Mouse (Mus musculus) limb, embryonic 10.5 days (tissue): ENCODE measurements around the gene Ccer2. TPM values are rescaled to one million over a fixed set of nuclear protein-coding genes. Genes with fewer than 3 reads are reported as not detected.
A peak's percentile ranks its signal among the peaks of the same experiment; 100 is the strongest.

Experiments
- DNase-seq: peaks from one replicate; pipeline ENCODE4 v3.0.0-alpha.2; 2017; ENCODE audit warnings: low spot score
- H3K27ac ChIP-seq: fragments of 300-500 bp; sonication (generic); 2 replicates; pipeline ENCODE4 v1.5.1; 2016; ENCODE audit warnings: mild to moderate bottlenecking
- H3K27me3 ChIP-seq: fragments of 300-500 bp; sonication (generic); 2 replicates; pipeline ENCODE4 v1.6.1; 2016; ENCODE audit warnings: low read depth, mild to moderate bottlenecking; ENCODE audit not compliant: poor library complexity, severe bottlenecking
- H3K36me3 ChIP-seq: fragments of 300-500 bp; sonication (generic); 2 replicates; pipeline ENCODE4 v1.6.1; 2016; ENCODE audit warnings: mild to moderate bottlenecking, moderate library complexity
- H3K4me1 ChIP-seq: fragments of 300-500 bp; sonication (generic); 2 replicates; pipeline ENCODE4 v1.6.1; 2016
- H3K4me3 ChIP-seq: fragments of 300-500 bp; sonication (generic); 2 replicates; pipeline ENCODE4 v1.5.1; 2016; ENCODE audit warnings: mild to moderate bottlenecking, moderate library complexity
- H3K9me3 ChIP-seq: fragments of 300-500 bp; sonication (generic); replicated peaks from 2 replicates; pipeline ENCODE4 v1.6.1; 2016; ENCODE audit warnings: mild to moderate bottlenecking
- WGBS: fragments of 180-500 bp; shearing (Covaris S2); methylation state at CpG from one replicate; pipeline ENCODE4 v1.1.7; 2016; 5-methylcytosine and 5-hydroxymethylcytosine counted together
- polyA plus RNA-seq: library from polyadenylated mRNA; unstranded; fragments of >200 nt; fragmentation: Nextera tagmentation; extraction: Ambion mirVana; gene quantifications from 2 replicates; pipeline ENCODE4 v1.2.1, GENCODE M21; 2016

The Ccer2 gene
- polyA plus RNA-seq, 1 experiment from 2014 or later, result not detected

- Histone ChIP-seq H3K9me3 (no peaks in the 10 kb centered on the region; the same call in 1 of the 2 replicates), H3K4me1 (peaks cover 7% of the 10 kb centered on the region), H3K27me3 (peaks cover 18% of the 10 kb centered on the region; the same call in 1 of the 2 replicates), H3K36me3 (peaks cover 26% of the 10 kb centered on the region), H3K27ac (no peak overlapping the region), H3K4me3 (no peak overlapping the region)
- 58% methylated on average over 10 of the region's 10 CpGs for WGBS
- DNase-seq, result no peak
Measured at GRCm38 (mm10) chr7:28727649-28728340, 28.2 kb upstream of the Ccer2 start.

GRCm38 (mm10) chr7:28732341-28733142 lies 23.4 kb upstream of the Ccer2 start:
- Histone ChIP-seq H3K27ac (peak overlapping the region; percentile 82), H3K27me3 (peaks cover 18% of the 10 kb centered on the region; the same call in 1 of the 2 replicates), H3K4me3 (peak overlapping the region; percentile 60), H3K9me3 (no peaks in the 10 kb centered on the region), H3K4me1 (peaks cover 17% of the 10 kb centered on the region), H3K36me3 (peaks cover 36% of the 10 kb centered on the region)
- peak; percentile 87 for DNase-seq
- WGBS, result 3% methylated on average over 58 of the region's 58 CpGs

GRCm38 (mm10) chr7:28733211-28733610 lies 22.8 kb upstream of the Ccer2 start:
- no peak for DNase-seq
- Histone ChIP-seq H3K27me3 (peaks cover 18% of the 10 kb centered on the region; the same call in 1 of the 2 replicates), H3K9me3 (no peaks in the 10 kb centered on the region), H3K4me1 (peaks cover 17% of the 10 kb centered on the region), H3K27ac (peak overlapping the region; percentile 82), H3K36me3 (peaks cover 42% of the 10 kb centered on the region), H3K4me3 (peak overlapping the region; percentile 60)
- 11% methylated on average over 11 of the region's 11 CpGs for WGBS

- Histone ChIP-seq H3K36me3 (peaks cover 64% of the 10 kb centered on the region), H3K9me3 (no peaks in the 10 kb centered on the region), H3K27ac (no peak overlapping the region), H3K4me3 (no peak overlapping the region), H3K27me3 (peaks cover 18% of the 10 kb centered on the region; the same call in 1 of the 2 replicates), H3K4me1 (peaks cover 17% of the 10 kb centered on the region)
- DNase-seq, result no peak
- WGBS, result 78% methylated on average over 6 of the region's 6 CpGs
Measured at GRCm38 (mm10) chr7:28735701-28736100, 20.3 kb upstream of the Ccer2 start.

GRCm38 (mm10) chr7:28739829-28740228 lies 16.1 kb upstream of the Ccer2 start:
- WGBS, result 96% methylated on average over 21 of the region's 21 CpGs
- Histone ChIP-seq H3K27ac (no peak overlapping the region), H3K4me1 (peaks cover 13% of the 10 kb centered on the region), H3K36me3 (peaks cover 64% of the 10 kb centered on the region), H3K9me3 (no peaks in the 10 kb centered on the region), H3K27me3 (no peaks in the 10 kb centered on the region), H3K4me3 (no peak overlapping the region)
- DNase-seq, result no peak

- DNase-seq, result no peak
- whole genome bisulfite sequencing, result 46% methylated on average over 9 of the region's 9 CpGs
- peak overlapping the region; percentile 73 for H3K4me3 ChIP-seq
- peaks cover 65% of the 10 kb centered on the region for H3K36me3 ChIP-seq
- H3K27ac ChIP-seq, result peak overlapping the region; percentile 95
- H3K27me3 ChIP-seq, result no peaks in the 10 kb centered on the region
- no peaks in the 10 kb centered on the region for H3K9me3 ChIP-seq
- peaks cover 13% of the 10 kb centered on the region for H3K4me1 ChIP-seq
Measured at GRCm38 (mm10) chr7:28740949-28741348, 15.0 kb upstream of the Ccer2 start.

GRCm38 (mm10) chr7:28741368-28741708 lies 14.6 kb upstream of the Ccer2 start:
- no peak for DNase-seq
- peak overlapping the region; percentile 73 for H3K4me3 ChIP-seq
- peaks cover 65% of the 10 kb centered on the region for H3K36me3 ChIP-seq
- H3K27me3 ChIP-seq, result no peaks in the 10 kb centered on the region
- 2% methylated on average over 13 of the region's 13 CpGs for WGBS
- H3K27ac ChIP-seq, result peak overlapping the region; percentile 95
- no peaks in the 10 kb centered on the region for H3K9me3 ChIP-seq
- H3K4me1 ChIP-seq, result peaks cover 13% of the 10 kb centered on the region

GRCm38 (mm10) chr7:28741709-28742438 lies 14.1 kb upstream of the Ccer2 start, which contains the start of the genes Mrps12 and Sars2:
Gene Mrps12 (minus strand): TSS chr7:28741820.
Gene Sars2 (plus strand): TSS chr7:28741992.
- peak; percentile 96 for DNase-seq
- no peaks in the 10 kb centered on the region for H3K27me3 ChIP-seq
- H3K27ac ChIP-seq, result peak within 1 kb of the TSS; percentile 95
- no peaks in the 10 kb centered on the region for H3K9me3 ChIP-seq
- peak within 1 kb of the TSS; percentile 73 for H3K4me3 ChIP-seq
- under 1% methylated on average over 39 of the region's 39 CpGs for WGBS
- peaks cover 13% of the 10 kb centered on the region for H3K4me1 ChIP-seq
- peaks cover 65% of the 10 kb centered on the region for H3K36me3 ChIP-seq

- 93% methylated on average over 7 of the region's 7 CpGs for WGBS
Measured at GRCm38 (mm10) chr7:28749935-28750334, 6.0 kb upstream of the Ccer2 start.

GRCm38 (mm10) chr7:28758623-28759022 lies 2.6 kb downstream of the Ccer2 start:
- Histone ChIP-seq H3K27ac (no peak overlapping the region), H3K36me3 (peaks cover 61% of the 10 kb centered on the region), H3K27me3 (peaks cover 24% of the 10 kb centered on the region), H3K4me1 (peaks cover 10% of the 10 kb centered on the region), H3K9me3 (no peaks in the 10 kb centered on the region), H3K4me3 (no peak overlapping the region)
- no peak for DNase-seq
- WGBS, result 85% methylated on average over 13 of the region's 13 CpGs

More at GRCm38 (mm10) chr7:28749935-28750334, 6.0 kb upstream of the Ccer2 start:
- H3K4me1 ChIP-seq, result 0 out of 2 replicates have a peak, but pooled peaks cover 3% of the 10 kb centered on the region
- H3K36me3 ChIP-seq, result peaks cover 87% of the 10 kb centered on the region
- no peak overlapping the region for H3K4me3 ChIP-seq
- DNase-seq, result no peak
- no peak overlapping the region for H3K27ac ChIP-seq
- no peaks in the 10 kb centered on the region for H3K9me3 ChIP-seq
- H3K27me3 ChIP-seq, result no peaks in the 10 kb centered on the region

GRCm38 (mm10) chr7:28761907-28762306 lies 5.9 kb downstream of the Ccer2 start:
- Histone ChIP-seq H3K4me1 (peaks cover 16% of the 10 kb centered on the region), H3K36me3 (peaks cover 51% of the 10 kb centered on the region), H3K4me3 (no peak overlapping the region), H3K27ac (no peak overlapping the region), H3K9me3 (no peaks in the 10 kb centered on the region), H3K27me3 (peaks cover 5% of the 10 kb centered on the region)
- DNase-seq, result no peak
- WGBS, result 93% methylated on average over 9 of the region's 9 CpGs

- Histone ChIP-seq H3K27ac (no peak overlapping the region), H3K9me3 (no peaks in the 10 kb centered on the region), H3K27me3 (no peaks in the 10 kb centered on the region), H3K4me1 (peaks cover 27% of the 10 kb centered on the region), H3K4me3 (peak overlapping the region; percentile 83), H3K36me3 (peaks cover 29% of the 10 kb centered on the region)
- 86% methylated on average over 6 of the region's 6 CpGs for WGBS
- DNase-seq, result no peak
Measured at GRCm38 (mm10) chr7:28765211-28765610, 9.2 kb downstream of the Ccer2 start.
